Mouse (Mus musculus): ENCODE data around the gene Col4a5. TPM values are rescaled to one million over a fixed set of nuclear protein-coding genes. Genes with fewer than 3 reads are reported as not detected.
A peak's percentile ranks its signal among the peaks of the same experiment; 100 is the strongest.

Col4a5 gene
- polyA plus RNA-seq, 1 experiment from 2014 or later, result 25.5 TPM

DNA sequence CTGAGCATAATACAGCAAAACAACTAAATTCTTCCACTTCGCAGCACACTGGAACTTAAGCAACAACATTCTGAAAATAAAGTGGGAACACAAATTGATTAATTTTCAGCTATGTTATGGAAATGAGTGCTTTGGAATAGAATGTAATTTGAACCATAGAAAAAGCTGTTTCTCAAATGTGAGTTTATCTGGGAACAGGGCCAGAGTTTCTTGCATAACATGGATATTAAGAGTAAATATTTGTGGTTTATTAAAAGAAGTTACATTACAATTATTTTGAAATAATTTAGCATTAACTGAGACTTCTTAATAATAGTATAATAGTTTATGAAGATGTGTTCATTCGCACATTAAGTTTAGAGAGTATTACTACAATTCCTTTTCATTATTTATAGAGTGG is 72.3 kb downstream of the Col4a5 start:
- Histone ChIP-seq H3K27me3 (ENCODE audit: insufficient read depth, low read length) (no peaks in the 10 kb centered on the region; the same call in 1 of the 2 replicates), H3K4me2 (replicated peaks; ENCODE audit: low read depth, low read length) (no peak overlapping the region), H3K4me1 (ENCODE audit: insufficient read depth, low read length) (no peaks in the 10 kb centered on the region), H3K36me3 (ENCODE audit: insufficient read depth, low read length) (no peaks in the 10 kb centered on the region), H3K9me3 (ENCODE audit: low read length) (no peaks in the 10 kb centered on the region), H3K9ac (replicated peaks; ENCODE audit: low read length) (no peak overlapping the region), H3K4me3 (ENCODE audit: low read length) (no peak overlapping the region), H3K27ac (ENCODE audit: low read length) (no peak overlapping the region)
- 91% methylated on average over 2 of the region's 2 CpGs for WGBS
- no peak for ATAC-seq (ENCODE audit: low FRiP score, low TSS enrichment)

DNA sequence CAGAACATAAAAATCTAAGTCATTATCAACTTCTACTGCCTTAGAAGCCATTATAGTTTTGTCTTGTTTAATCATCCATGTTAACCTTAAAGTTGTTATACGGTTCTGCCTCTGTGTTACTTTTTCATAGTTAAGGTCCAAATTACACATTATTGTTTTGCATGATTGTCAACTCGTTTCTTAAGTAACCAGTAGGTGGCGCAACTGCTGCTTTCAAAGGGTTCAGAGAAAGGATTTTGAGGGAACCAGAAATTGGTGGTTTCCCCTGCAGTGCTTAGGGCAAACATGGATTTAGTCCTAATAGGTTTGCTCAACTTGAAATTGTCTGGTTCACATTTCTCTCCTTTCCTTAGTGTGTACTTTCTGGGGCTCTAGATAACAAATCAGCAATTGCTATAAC is 115.1 kb downstream of the Col4a5 start:
- ATAC-seq (ENCODE audit: low FRiP score, low TSS enrichment), result no peak
- Histone ChIP-seq H3K4me2 (replicated peaks; ENCODE audit: low read depth, low read length) (no peak overlapping the region), H3K9me3 (ENCODE audit: low read length) (no peaks in the 10 kb centered on the region), H3K27me3 (ENCODE audit: insufficient read depth, low read length) (peaks cover 2% of the 10 kb centered on the region; the same call in 1 of the 2 replicates), H3K9ac (replicated peaks; ENCODE audit: low read length) (no peak overlapping the region), H3K27ac (ENCODE audit: low read length) (no peak overlapping the region), H3K4me3 (ENCODE audit: low read length) (no peak overlapping the region), H3K4me1 (ENCODE audit: insufficient read depth, low read length) (no peaks in the 10 kb centered on the region), H3K36me3 (ENCODE audit: insufficient read depth, low read length) (no peaks in the 10 kb centered on the region)
- 38% methylated on average over 3 of the region's 3 CpGs for WGBS

DNA sequence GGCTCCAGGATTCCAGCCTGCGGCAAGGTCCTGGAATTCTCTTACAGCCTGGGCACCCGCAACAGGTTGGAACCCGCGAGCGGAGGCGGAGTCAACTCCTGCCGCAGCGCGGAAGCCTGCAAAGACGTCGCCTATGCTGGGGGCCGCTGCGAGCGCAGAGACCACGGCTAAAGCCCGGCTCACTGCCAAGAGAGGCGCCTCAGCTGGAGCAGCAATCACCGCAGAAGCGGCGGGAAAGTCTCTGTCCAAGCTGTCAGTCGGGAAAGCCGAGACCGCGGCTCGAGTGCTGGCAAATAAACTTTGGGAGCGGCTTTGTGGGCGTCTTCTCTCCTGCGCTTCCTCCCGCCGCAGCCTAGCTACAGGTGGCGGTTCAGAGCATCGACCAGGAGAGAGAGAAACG is 246.5 kb downstream of the Col4a5 start:
- H3K4me2 ChIP-seq (replicated peaks; ENCODE audit: low read depth, low read length), result peak overlapping the region; percentile 62
- WGBS, result 27% methylated on average over 33 of the region's 33 CpGs
- no peaks in the 10 kb centered on the region for H3K9me3 ChIP-seq (ENCODE audit: low read length)
- H3K4me3 ChIP-seq (ENCODE audit: low read length), result peak overlapping the region; percentile 46
- no peaks in the 10 kb centered on the region for H3K36me3 ChIP-seq (ENCODE audit: insufficient read depth, low read length)
- no peaks in the 10 kb centered on the region for H3K4me1 ChIP-seq (ENCODE audit: insufficient read depth, low read length)
- peaks cover 74% of the 10 kb centered on the region for H3K27me3 ChIP-seq (ENCODE audit: insufficient read depth, low read length)
- H3K9ac ChIP-seq (replicated peaks; ENCODE audit: low read length), result no peak overlapping the region
- no peak overlapping the region for H3K27ac ChIP-seq (ENCODE audit: low read length)
- ATAC-seq (ENCODE audit: low FRiP score, low TSS enrichment), result no peak

DNA sequence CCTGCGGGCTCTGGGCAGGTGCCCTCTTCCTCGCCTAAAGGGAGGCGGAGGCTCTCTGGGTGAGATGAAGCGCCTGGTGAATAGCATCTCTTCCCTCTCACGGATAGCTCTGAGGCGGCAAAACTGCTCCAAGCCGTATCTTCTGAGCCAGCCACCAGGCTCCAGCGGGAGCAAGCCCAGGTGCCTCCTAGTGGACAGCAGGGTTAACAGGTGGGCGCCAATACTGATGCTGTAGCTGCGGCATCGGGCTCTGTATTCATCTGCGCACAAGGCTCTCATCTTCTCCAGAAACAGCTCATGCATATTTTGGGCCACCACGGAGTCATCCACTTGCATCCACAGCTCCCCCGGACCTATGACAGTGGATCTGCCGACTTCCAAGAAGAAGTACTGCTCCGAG is 248.8 kb downstream of the Col4a5 start:
- H3K9ac ChIP-seq (replicated peaks; ENCODE audit: low read length), result no peak overlapping the region
- no peak overlapping the region for H3K27ac ChIP-seq (ENCODE audit: low read length)
- H3K4me2 ChIP-seq (replicated peaks; ENCODE audit: low read depth, low read length), result peak overlapping the region; percentile 59
- WGBS, result 29% methylated on average over 16 of the region's 16 CpGs
- peak overlapping the region; percentile 44 for H3K4me3 ChIP-seq (ENCODE audit: low read length)
- H3K27me3 ChIP-seq (ENCODE audit: insufficient read depth, low read length), result peaks cover 74% of the 10 kb centered on the region
- no peaks in the 10 kb centered on the region for H3K36me3 ChIP-seq (ENCODE audit: insufficient read depth, low read length)
- peak; percentile 58 for ATAC-seq (ENCODE audit: low FRiP score, low TSS enrichment)
- no peaks in the 10 kb centered on the region for H3K9me3 ChIP-seq (ENCODE audit: low read length)
- no peaks in the 10 kb centered on the region for H3K4me1 ChIP-seq (ENCODE audit: insufficient read depth, low read length)

DNA sequence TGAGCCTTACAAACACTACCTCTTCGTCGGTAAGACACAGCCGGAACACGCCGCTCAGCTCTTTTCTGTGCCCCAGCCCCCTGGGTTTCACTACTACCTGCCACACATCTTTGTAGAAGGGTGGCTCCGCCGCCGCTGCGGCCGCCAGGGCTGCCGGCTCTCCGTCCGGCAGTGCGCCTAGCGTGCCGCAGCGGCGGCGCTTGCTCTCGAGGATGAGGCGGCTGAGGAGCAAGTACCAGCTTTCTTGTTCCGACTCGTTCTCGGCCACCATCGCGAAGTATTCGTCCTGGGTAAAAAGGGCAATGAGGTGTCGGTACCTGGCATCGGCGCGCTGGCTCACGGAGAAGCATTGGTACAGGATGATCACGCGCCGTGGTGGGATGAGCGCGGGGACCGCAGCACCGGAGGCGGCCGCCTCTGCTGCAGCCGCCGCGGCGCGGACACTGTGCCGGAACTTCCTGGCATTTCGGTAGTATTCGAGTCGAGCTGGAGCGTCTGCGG is 249.3 kb downstream of the Col4a5 start:
- Histone ChIP-seq H3K4me2 (replicated peaks; ENCODE audit: low read depth, low read length) (peak overlapping the region; percentile 59), H3K9ac (replicated peaks; ENCODE audit: low read length) (no peak overlapping the region), H3K27ac (ENCODE audit: low read length) (no peak overlapping the region), H3K27me3 (ENCODE audit: insufficient read depth, low read length) (peaks cover 74% of the 10 kb centered on the region), H3K9me3 (ENCODE audit: low read length) (no peaks in the 10 kb centered on the region), H3K4me1 (ENCODE audit: insufficient read depth, low read length) (no peaks in the 10 kb centered on the region), H3K4me3 (ENCODE audit: low read length) (peak overlapping the region; percentile 44), H3K36me3 (ENCODE audit: insufficient read depth, low read length) (no peaks in the 10 kb centered on the region)
- WGBS, result 27% methylated on average over 52 of the region's 52 CpGs
- peak; percentile 32; the same call in 1 of the 2 replicates for ATAC-seq (ENCODE audit: low FRiP score, low TSS enrichment)

DNA sequence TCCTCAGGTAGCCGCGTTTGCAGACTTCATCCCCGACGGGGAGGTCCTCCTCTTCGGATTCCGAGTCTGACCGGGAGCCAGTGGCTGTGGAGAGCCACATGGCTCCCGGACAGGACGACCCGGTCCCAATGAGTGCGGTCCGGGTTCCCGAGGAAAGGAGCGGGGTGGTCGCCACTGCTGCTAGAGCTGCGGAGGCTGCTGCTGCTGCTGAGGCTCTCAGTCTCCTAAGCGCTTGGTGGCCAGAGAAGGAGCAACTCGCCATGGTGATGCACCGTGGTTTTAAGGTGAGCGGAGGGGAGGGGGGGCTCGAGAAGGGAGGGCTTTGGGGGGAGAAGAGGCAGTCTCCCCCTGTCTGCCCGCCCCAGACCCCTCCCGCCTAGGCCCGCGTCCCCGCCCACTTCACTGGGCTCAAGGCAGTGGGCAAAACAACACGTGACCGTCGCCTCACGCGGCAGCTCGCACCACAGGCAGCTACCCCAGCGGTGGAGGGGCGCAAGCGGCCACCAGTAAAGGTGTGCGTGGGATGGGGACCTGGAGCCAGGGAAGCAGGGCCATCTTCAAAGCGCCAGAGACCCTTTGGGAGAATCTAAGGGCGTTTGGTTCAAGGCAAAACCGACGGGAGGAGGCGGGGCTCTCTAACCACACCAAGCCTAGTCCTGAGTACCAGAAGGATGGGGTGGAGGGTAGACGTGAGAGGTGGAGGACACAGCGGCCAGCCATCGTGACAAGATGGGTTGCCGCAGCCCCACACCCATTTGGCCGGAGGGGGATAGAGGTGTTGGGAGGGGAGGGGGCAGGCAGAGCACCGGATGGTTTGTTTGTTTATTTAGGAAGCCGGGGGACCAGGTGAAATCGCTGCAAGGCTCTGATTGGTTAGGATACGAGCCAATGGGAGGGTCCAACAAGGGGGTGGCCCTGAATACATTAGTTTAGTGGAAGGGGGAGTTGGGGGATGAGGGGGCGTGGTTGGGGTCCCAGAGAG is 250.0 kb downstream of the Col4a5 start, which contains the start of gene Irs4:
Gene Irs4, minus strand, starts transcription at position 327 of the 982 bp plus-strand sequence.
- no peaks in the 10 kb centered on the region for H3K36me3 ChIP-seq (ENCODE audit: insufficient read depth, low read length)
- no peaks in the 10 kb centered on the region for H3K4me1 ChIP-seq (ENCODE audit: insufficient read depth, low read length)
- no peaks in the 10 kb centered on the region for H3K9me3 ChIP-seq (ENCODE audit: low read length)
- H3K27me3 ChIP-seq (ENCODE audit: insufficient read depth, low read length), result peaks cover 69% of the 10 kb centered on the region
- WGBS, result 24% methylated on average over 51 of the region's 51 CpGs
- H3K4me3 ChIP-seq (ENCODE audit: low read length), result peak within 1 kb of the TSS; percentile 44
- peak within 1 kb of the TSS; percentile 59 for H3K4me2 ChIP-seq (replicated peaks; ENCODE audit: low read depth, low read length)
- no peak within 1 kb of the TSS for H3K9ac ChIP-seq (replicated peaks; ENCODE audit: low read length)
- ATAC-seq (ENCODE audit: low FRiP score, low TSS enrichment), result peak; percentile 67
- no peak within 1 kb of the TSS for H3K27ac ChIP-seq (ENCODE audit: low read length)

DNA sequence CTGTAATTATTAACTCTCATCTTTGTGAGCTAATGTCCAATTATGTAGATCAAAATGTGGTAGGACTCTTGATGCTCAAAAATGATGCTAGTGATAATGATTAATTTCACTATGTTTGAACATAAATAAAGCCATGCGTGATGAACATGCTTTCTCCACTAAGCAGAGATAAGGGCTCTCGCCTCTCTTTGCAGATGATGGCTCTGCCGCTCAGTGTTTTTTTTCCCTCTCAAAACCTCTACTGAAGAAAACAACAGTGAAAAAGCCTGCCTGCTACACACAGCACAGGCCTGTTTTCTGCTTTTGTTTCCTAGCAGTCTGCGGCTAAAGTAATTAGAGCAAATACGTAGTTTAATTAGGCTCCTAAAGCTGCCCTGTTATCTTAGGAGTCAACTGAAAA is 254.4 kb downstream of the Col4a5 start:
- Histone ChIP-seq H3K36me3 (ENCODE audit: insufficient read depth, low read length) (no peaks in the 10 kb centered on the region), H3K4me2 (replicated peaks; ENCODE audit: low read depth, low read length) (no peak overlapping the region), H3K27me3 (ENCODE audit: insufficient read depth, low read length) (peaks cover 35% of the 10 kb centered on the region), H3K27ac (ENCODE audit: low read length) (no peak overlapping the region), H3K4me1 (ENCODE audit: insufficient read depth, low read length) (no peaks in the 10 kb centered on the region), H3K4me3 (ENCODE audit: low read length) (no peak overlapping the region), H3K9me3 (ENCODE audit: low read length) (no peaks in the 10 kb centered on the region), H3K9ac (replicated peaks; ENCODE audit: low read length) (no peak overlapping the region)
- no peak for ATAC-seq (ENCODE audit: low FRiP score, low TSS enrichment)
- WGBS, result 73% methylated on average over 5 of the region's 5 CpGs

Other genes starting within 250 kb of the Col4a5 start
- gene Col4a6, start 1.3 kb upstream of the Col4a5 start, polyA plus RNA-seq (2015; fragmentation: Nextera tagmentation; extraction: Ambion mirVana), result 2.3 and 2.6 TPM in 2 replicates
- 0.03 and 0.15 TPM in 2 replicates for gene Irs4, start 249.9 kb downstream of the Col4a5 start, polyA plus RNA-seq (2015; fragmentation: Nextera tagmentation; extraction: Ambion mirVana)

Data from kidney, embryonic 16.5 days (tissue).